Mouse (Mus musculus) heart, adult 11 months (tissue): ENCODE results near the gene Pkhd1.
A peak's percentile ranks its signal among the peaks of the same experiment; 100 is the strongest.
"Not testable (repeated sequence)": the region's sequence is repeated elsewhere in the genome, so short reads cannot be mapped to it uniquely, and the experiment has no call there.

Source experiments
- DNase-seq: peaks from one replicate; pipeline ENCODE4 v3.0.0; 2022

The Pkhd1 gene

DNA sequence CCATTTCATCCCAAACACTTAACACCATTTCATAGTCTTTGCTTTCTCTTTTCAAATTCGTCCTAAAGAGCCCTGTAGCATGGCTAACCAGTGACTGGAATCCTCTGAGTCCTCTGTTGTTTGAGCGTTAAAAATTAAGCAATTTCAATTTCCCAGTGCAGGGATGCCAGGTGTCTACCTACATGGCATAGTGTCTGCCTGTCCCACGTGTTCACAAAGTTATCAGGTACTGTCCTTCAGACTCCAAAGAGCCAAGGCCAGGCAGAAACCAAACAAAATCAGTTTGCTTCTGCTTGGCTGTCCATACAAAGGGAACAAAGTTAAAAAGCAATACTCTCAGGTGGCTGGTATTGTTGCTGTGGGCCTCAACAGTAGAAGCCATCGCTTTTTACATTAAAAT lies 136.0 kb downstream of the Pkhd1 start:
- DNase-seq: no peak

DNA sequence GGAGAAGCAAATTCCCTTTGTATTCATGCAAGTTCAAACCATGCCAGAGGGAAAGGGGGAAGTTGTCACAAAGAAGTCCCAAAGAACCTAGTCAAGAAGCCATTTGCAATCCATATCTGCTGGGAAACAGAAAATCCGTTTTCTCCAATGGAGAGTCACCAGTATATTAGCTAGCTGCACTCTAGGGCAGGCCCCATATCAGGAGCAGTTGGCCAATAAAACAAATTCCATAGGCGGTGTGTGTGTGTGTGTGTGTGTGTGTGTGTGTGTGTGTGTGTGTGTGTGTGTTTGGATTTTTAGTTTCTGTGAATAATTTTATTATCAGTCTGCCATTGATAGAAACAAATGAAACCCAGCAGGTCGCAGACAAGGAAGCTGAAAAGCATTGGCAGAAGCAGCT lies 139.2 kb downstream of the Pkhd1 start:
- no peak for DNase-seq

DNA sequence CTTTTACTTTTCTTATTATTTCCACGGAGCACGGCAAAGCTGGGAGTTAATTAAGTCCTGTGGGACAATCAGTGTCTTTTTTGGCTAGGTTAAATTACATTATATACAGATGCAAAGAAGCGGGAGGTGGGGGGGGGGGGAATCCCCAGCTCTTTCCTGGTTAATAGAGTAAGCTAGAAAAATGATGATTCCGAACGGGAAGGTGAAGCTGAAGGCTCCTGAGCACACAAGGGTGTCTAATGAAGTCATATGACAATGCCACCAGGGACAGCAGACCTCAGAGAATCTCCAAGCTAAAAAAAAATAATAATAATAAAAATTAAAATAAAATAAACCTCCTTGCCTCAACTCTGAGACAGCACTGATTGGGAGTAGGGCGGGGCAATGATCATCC lies 139.6 kb downstream of the Pkhd1 start:
- no peak for DNase-seq

DNA sequence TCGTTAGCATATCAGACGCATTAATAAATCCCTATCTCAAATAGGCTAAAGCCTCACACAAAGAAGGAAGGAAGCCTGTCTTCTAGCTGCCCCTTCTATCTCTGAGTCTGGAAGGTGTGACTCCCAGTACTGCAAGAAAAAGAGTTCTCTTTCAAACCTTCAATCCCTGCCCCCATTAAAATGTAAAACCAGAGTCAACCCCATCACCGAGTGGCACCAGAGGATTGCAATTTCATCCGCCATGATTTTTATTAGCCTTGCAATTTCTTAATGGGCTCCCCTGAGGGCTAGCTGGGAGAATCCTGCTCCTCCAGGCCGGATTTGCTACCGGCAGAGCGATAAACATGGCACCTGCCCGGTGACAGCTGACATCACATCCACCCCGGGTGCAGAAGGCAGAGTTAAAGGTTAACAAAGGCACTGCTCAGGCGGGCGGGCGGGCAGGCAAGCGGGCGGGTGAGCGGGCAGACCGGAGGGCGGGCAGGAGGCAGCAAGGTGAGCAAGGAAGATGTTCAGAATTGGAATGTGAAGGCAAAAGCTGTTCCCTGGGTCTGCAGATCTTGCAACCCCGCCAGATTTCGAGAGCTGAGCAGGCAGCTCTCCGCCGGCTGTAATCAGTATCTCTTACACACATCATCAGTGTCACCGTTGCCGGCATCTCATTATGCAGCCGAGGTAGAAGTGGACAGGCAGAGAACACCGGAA lies 140.2 kb downstream of the Pkhd1 start:
- no peak for DNase-seq

DNA sequence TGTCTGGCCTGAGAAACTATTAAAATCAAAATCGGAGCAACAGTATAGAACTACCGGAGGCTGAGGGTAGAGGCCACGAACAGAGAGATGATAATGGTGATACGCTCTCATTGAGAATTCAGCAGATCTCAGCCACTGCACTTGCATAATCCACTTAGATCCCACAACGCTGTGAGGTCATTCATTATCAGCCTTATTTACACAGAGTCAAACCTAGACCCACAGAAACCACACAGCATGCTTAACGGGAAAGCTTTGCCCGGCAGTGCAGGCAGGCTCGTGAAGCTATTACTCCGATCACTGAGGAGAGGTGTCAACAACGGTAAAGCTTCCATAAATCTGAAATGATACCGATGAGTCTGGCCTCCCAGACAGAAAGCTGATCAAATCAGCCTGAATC lies 147.1 kb downstream of the Pkhd1 start:
- no peak for DNase-seq

DNA sequence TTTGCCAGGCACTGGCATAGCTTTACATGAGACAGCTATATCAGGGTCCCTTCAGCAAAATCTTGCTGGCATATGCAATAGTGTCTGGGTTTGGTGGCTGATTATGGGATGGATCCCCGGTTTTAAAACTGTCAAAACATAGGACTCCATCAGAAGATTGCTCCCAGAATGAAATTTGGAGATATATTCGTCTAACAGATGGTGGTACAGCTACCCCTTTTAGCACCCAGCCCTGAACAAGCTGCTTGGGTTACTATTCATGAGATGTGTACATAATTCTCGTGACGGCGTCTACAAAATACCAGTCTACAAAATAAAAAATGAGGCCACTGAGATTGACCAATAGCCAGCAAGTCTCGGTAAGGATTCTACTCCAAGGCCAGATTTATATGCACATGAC lies 147.5 kb downstream of the Pkhd1 start:
- DNase-seq: no peak

DNA sequence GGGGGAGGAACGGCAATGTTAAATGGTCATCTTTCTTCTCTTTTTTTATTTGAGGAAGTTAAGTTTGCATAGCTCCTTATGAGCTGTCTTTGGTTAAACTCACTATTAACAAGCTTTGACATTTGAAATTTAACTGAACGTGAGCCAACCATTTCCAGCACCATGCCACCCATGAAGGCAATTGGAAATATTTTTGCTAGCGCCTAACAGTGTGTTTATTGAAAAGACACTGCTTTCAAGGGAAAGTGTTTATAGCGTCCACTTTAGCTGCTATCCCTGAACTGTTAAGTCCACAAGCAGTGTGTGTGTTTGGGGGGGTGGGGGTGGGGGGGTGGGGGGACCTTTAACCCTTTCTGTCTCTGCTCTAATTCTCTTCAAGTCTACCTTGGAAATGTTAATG lies 151.4 kb downstream of the Pkhd1 start:
- DNase-seq: no peak

DNA sequence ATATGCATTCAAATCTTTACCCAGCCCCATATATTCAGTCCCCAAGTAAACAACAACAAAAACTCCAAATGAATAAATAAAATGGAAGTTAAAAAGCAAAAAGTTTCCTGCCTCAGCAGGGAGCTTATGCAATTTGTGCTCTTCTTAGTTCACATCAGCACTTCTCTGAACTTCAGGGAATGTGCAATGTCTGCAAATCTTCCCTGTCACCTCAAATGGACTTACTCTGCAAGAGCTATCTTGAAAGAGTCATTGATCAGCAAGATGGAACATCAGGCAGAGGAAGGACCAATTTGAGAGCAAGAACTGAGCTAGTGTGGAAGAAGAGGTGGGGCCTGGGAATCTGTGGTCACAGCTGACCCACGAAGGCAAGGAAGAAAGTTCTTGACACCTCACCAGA lies 163.2 kb downstream of the Pkhd1 start:
- DNase-seq: no peak

DNA sequence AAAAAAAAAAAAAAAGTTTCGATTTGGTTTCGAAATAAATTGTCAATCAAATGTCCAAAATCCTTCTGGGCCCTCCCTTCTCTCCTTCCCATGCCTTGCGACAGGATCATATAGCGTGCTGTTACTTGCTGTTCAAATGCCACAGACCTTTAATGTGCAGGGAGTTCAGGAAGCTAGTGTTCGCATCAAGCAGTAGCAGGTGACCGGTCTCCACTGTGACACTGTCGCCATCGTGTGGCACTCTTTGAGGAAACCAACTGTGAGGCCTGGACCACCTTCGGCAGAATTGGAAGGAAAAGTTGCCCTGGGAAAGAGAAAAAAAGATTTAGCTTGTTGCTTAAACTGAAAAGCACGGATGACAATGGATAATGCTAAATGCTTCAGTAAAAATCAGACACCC lies 167.8 kb downstream of the Pkhd1 start:
- no peak for DNase-seq

DNA sequence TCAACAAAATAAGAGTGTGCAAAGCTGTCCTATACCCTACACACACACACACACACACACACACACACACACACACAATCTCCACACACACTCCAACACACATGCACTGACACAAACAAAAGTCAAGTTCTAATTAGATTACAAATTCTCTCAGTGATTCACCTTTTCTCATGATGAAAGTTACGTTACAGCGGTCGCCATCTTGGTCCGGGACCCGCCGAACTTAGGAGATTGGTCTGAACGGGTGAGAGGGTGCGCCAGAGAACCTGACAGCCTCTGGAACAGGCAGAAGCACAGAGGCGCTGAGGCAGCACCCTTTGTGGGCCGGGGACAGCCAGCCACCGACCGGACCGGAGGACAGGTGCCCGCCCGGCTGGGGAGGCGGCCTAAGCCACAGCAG lies 185.8 kb downstream of the Pkhd1 start:
- not testable (repeated sequence) for DNase-seq

DNA sequence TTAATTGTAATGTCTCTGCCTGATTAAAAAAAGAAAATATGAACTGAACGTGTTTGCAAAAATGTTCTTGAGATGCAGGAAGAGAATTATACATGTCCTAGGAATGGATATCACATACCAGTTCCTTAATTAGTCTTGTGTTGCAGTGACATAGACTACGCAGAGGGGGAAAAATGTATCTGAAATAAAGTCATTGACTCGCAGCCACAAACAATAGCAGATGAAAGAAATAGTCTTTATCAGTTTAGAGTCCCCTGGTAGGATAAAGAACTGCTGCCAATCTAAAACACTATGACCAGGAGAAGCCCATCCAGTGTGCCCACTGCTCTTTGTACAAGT lies 188.8 kb downstream of the Pkhd1 start:
- DNase-seq: no peak

DNA sequence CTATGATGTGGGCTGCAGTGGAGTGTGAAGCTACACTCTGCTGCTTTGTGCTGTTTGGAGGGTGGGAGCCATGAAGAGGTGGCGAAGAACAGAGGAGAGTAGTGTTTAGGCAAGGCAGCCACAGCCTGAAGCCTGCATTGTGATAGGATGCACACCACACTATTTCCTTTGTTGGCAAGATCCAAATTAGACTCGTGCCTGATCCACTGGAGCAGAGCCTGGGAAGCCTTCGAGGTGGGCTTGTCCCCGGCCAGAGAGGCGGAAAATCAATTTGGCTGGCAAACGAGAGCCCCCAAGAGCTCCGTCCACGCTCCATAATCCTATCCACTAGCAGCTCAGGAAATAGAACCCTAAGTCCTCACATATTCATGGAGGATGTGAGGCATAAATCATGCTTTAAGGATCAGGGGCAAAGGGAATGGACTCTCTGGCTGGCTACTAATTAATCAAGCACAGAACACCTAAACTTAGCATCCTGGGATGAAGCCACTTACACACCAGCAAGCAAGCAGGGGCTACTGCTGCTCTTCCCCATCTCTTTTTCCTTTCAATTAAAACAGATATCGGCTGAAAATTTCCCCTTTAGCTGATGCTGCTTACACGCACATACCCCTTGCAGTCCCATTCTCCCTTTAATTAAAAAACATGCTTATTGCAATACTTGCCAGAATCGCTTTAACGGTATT lies 189.4 kb downstream of the Pkhd1 start:
- peak; percentile 82 for DNase-seq

DNA sequence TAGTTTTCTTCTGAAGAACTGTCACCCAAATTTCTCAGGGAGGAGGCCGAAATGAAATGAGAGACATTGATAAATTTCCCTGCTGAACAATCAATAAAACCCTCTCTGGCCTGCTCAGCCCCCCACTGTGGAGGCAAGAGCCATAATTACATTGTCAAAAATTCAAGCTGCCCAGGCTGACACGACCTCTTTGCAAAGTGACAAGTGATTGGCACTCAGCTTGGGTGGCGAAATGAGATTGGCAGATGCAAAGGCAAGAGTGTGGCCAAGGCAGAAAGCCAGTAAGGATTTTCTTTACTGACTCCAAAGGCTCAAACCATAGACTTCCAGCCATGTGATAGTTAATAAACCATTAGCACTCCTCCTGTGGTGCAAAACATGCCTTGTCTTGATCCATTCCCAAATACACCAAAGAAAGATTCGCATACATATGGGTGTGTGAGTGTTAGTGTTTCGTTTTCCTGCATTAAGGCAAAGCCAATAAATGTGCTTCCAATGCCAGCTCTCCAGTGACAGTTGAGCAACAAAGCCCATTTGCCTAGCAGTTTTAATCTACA lies 208.4 kb downstream of the Pkhd1 start:
- no peak for DNase-seq

DNA sequence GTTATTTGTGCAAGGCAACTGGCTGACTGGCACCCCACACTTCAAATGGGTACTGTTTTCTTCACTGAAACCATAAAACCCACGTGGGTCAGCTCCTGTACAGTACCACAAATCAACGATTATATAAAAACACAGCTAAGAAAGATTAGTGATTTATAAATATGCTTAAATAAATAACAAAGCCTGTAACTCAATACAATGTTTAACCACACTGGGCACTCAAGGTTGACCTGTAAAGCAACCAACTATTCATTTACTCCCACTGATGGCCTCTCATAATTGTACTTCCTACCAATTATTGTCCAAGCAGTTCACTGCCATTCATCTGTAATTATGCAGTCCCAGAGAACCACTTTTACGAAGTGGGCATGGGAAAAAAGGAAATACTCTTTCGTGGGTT lies 219.5 kb downstream of the Pkhd1 start:
- DNase-seq: no peak

DNA sequence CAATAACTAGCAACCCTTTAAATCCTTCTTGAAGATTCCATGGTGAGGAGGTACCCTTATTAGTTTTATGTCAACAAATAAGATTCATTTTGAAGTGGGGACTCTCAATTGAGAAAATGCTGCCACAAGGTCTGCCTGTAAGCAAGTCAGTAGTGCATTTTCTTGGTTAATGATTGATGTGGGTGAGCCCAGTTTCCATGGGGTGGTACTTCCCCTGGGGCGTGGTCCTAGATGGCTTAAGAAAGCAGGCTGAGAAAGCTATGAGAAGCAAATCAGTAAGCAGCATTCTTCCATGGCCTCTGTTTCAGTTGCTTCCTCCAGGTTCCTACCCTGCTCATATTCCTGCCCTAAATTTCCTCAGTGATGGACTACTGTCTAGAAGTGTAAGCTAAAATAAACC lies 253.4 kb downstream of the Pkhd1 start:
- no peak for DNase-seq

DNA sequence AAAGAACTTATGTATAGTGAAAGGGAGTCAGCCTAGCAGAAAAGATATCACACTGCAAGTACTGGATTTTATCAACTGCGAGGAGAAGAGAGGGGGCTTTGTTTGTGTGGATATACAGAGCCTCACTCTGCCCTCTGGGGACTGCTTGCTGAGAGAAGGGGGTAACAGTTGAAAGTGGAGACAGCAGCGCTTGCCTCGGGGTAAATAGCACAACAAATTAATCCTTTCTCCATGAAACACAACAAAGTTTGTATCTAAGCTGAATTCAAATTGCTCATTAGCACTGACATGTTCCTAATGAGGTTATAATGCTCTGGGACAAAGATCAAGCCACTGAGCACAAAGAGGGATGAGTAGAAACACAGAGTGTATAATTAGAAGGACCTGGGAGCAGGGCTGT lies 273.2 kb downstream of the Pkhd1 start:
- DNase-seq: no peak

DNA sequence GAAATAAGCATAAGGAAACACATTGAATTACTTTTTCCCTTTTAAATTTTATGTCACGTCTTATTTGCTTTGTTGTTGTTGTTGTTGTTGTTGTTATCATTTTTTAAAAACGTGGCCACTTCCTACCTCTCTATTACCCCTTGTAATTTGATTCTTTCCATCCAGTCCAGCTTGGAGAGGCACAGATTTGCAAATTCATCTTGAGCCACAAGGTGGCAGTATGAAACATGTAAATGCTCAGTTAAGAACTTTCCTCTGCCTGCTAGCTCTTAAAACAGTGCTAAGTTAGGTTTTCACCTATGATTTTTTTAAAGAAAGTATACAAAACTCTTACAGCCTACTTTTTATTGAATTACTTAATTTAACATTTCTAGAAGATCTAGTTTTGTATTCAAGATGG lies 306.4 kb downstream of the Pkhd1 start:
- DNase-seq: no peak

DNA sequence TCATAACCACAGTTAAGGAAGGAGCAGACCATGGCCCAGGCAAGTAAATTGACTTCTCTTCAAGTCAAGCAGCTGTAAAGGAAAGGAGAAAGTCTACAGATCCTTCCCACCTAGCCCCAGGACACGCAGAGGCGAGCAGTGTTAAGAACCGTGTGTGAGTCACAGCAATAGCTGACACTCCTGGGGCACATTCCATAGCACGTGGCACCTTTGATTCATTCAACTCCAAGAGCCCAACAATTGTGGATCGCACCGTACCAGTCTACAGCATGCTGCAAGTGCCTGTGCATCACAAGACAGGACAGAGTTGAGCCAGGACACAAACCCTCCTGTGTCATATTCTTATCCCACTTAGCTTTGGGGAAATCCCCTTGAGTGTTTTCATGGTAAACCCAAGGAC lies 306.9 kb downstream of the Pkhd1 start:
- DNase-seq: no peak

DNA sequence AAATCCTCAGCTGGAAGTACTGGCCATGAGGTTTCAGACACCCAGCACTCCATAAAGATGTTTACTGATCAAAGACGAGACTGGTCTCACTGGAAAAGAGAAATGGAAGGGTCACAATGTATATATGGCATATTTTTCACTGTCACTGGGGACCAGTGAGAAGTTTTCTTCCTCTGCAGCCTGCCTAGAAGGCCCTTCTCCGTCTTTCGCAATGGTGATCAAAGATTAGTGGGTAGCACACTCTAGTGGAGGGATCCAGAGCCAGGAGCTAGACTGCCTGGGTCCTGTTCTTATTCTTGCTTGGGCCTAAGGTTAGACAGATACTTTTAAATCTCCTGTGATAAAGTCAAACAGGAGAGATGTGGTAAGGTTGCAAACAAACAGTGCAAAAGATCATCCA lies 311.7 kb downstream of the Pkhd1 start:
- no peak for DNase-seq

DNA sequence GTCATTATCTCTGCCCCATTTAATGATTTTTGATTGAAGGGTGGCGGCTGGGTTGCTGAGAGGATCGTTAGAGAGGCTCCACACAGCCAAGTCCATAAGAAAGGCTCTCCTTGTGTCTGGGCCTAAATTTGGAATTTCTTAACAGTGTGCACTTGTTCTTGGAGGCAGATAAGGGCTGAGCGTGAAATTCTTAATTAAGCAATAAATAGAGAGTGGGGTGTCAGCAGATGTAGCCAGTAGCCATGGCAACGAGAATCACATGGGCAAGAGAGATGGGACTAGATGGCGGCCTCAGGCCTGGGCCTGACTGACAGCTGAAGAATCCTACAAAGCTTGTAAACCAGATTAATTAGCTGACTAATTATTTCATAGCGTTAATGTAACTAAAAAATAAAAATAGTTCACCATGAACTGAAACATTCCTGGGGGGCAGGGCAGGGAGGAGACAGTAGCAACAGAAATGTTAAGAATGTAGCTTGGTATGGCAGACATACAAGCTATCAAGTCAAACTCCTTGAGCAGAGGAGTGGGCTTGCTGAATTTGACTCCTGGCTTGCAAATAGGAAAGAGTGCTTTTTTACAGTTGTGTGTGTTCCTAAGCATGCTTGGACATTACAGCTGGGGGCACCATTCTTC lies 314.8 kb downstream of the Pkhd1 start:
- no peak for DNase-seq

DNA sequence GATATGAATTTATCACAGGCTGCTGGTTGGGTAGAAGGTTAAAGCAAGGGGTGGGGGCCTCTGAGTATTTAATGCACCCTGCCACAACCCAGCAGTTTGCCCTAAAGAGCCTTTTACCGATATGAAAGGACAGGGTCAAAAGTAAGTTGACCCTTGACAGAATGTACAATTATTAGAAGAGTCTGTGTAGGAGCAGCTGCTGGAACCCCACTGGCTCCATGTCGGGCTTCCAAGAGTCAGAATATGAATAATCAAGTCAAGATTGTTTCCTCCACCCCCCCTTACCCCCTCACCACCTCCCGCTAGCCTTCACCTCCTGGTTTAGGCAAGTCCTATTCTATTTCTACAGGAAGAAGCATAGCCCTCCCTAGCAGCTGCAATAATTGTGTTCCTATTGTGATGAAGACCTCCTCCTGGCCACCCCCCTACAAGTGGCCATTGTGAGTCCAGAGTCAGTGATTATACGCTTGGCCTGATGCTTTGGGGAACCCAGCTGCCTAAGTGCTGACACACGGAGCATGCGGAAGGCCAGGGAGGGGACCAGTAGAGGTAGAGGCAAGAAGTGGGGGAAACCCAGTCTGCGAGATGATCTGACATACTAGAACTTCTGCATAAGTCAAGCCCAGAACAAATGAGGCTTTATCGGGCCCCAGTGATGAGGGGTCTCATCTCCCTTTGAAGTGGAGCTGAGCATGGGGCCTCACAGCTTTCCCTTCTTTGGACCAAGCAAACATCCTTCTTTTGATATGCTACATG lies 315.5 kb downstream of the Pkhd1 start:
- DNase-seq: no peak

DNA sequence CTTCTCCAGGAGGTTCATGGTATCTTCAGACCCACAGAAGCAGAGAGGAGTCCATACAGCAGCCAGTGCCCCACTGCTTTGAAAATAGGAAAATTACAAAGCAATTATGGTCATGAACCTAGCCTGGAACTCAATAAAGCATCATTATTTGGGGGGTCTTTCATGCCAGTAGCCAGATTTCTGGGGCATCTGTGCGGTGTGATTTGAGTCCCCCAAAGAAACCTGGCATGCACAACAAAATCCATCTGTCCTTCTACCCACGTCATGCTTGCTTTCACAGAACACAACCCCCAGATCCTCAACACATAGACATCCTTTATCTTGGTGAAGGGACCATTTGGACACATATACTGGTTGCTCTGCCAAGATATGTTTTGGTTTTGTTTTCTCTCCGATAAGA lies 316.2 kb downstream of the Pkhd1 start:
- no peak for DNase-seq

DNA sequence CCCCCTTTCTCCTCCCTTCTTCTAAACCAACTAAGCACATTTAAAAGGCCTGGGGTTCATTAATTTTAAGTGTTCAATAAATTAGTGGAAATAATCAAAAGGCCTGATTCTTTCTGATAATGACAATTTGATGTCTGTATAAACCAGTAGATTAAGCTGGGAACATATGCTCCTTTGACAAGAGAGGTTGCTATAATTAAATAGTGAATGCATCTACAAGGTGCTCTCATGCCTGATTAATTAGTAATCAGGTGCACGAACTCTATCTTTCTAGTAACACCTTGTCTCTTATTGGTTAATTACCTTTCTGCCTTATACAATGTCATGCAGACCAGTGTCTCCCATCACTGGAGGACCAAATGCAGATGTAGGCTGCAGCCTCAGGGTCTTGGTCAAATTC lies 329.2 kb downstream of the Pkhd1 start:
- DNase-seq: no peak

DNA sequence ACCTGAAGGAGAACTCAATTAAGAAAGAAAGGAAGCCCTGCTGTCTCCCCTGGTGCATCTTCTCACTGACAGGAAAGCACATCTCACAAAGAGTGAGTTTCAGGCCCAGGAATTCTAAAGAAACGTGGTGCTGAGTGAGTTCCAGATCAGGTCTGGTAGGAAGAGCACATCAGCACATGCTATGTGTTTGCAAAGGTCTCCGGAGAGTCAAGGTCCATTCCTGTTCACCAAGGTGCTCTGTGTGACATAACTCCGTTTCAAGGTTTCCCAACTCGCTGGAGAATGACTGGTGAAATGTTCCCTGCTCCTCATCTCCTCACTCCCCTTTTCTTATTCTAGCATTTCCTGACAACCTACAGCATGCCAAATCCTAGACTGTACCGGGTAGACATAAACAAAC lies 357.5 kb downstream of the Pkhd1 start:
- no peak for DNase-seq
